Mouse (Mus musculus): ENCODE measurements around the gene Epn1. TPM values are rescaled to one million over a fixed set of nuclear protein-coding genes. Genes with fewer than 3 reads are reported as not detected.

Epn1 gene
- 62.4 and 66.5 TPM in 2 replicates for polyA plus RNA-seq (2015; fragmentation: Nextera tagmentation; extraction: Ambion mirVana)

DNA sequence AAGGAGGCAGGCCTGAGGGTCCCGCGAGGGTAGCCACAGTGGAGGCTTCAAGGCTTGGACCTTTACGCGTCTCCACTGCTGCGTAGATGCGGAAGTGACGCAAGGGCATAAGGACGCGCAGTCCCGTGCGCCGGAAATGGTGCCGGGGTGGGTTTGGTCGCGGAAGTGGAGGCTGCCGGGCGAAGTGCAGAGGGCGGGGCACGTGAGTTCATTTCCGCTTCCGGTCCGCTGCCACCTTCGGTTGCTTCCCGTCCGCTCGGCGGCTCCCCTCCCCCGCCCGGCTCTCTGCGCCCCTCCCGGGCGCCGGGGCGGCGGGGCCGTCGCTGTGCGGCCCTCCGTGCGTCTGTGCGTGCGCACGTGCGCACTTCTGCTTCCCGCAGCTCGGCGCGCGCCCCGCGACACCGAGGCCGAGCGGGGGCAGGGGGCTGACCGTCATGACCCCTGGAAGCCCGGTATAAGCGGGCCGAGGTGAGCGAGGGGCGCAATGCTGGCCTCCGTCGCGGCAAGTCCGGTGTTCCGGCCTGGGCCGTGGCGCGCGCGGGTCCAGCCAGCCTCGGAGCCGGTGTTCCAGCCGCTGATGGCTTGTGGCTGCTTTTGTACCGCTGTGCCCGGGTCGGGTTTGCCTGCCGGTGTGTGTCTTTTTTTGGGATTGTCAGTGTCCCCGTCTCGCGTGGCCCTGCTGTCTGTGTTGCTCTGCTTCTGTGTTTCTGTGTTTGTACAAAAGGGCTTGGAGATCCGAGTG, at the start of gene Epn1:
Epn1 (plus strand) TSS at position 226 of the 742 bp plus-strand sequence.
- Histone ChIP-seq H3K27me3 (replicated peaks) (no peaks in the 10 kb centered on the region), H3K4me2 (replicated peaks) (peak within 1 kb of the TSS; percentile 68), H3K9ac (peak within 1 kb of the TSS; percentile 99), H3K9me3 (no peaks in the 10 kb centered on the region), H3K36me3 (peaks cover 27% of the 10 kb centered on the region), H3K4me1 (replicated peaks) (peaks cover 8% of the 10 kb centered on the region), H3K27ac (peak within 1 kb of the TSS; percentile 95), H3K4me3 (replicated peaks) (peak within 1 kb of the TSS; percentile 99)
- under 1% methylated on average over 69 of the region's 81 CpGs for WGBS
- ATAC-seq = peak; percentile 96

DNA sequence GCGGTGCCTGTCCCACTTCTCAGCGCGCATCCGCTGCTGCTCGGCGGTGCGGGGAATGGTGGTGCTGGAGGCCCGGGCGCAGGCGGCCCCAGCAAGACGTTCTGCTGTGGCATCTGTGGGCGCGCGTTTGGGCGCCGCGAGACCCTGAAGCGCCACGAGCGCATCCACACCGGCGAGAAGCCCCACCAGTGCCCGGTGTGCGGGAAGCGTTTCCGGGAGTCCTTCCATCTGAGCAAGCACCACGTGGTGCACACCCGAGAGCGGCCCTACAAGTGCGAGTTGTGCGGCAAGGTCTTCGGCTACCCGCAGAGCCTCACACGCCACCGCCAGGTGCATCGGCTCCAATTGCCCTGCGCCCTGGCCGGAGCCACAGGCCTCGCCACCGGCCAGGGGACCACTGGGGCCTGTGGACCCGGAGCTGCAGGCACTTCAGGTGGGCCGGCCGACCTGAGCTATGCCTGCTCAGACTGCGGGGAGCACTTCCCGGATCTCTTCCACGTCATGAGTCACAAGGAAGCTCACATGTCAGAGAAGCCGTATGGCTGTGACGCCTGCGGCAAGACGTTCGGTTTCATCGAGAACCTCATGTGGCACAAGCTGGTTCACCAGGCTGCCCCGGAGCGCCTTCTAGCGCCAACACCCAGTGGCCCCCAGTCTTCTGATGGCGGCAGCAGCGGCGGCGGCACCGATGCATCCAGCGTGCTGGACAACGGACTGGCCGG, 49.3 kb upstream of the Epn1 start:
- H3K4me3 ChIP-seq (replicated peaks) = 0 out of 2 replicates have a peak overlapping the region, but pooled peaks have one; percentile 0
- H3K9me3 ChIP-seq = peaks cover 29% of the 10 kb centered on the region
- H3K27me3 ChIP-seq (replicated peaks) = no peaks in the 10 kb centered on the region
- no peaks in the 10 kb centered on the region for H3K4me1 ChIP-seq (replicated peaks)
- no peak overlapping the region for H3K4me2 ChIP-seq (replicated peaks)
- no peak overlapping the region for H3K9ac ChIP-seq
- H3K27ac ChIP-seq = no peak overlapping the region
- H3K36me3 ChIP-seq = peaks cover 82% of the 10 kb centered on the region
- ATAC-seq = no peak
- WGBS = 85% methylated on average over 63 of the region's 63 CpGs

DNA sequence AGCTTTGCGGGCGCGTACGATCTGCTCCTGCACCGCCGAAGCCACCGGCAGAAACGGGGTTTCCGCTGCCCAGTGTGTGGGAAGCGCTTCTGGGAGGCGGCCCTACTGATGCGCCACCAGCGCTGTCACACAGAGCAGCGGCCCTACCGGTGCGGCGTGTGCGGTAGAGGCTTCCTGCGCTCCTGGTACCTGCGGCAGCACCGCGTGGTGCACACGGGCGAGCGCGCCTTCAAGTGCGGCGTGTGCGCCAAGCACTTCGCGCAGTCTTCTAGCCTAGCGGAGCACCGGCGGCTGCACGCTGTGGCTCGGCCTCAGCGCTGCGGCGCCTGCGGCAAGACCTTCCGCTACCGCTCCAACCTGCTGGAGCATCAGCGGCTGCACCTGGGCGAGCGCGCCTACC, 48.5 kb upstream of the Epn1 start:
- Histone ChIP-seq H3K4me2 (replicated peaks) (no peak overlapping the region), H3K4me3 (replicated peaks) (no peak overlapping the region), H3K4me1 (replicated peaks) (no peaks in the 10 kb centered on the region), H3K27me3 (replicated peaks) (no peaks in the 10 kb centered on the region), H3K27ac (no peak overlapping the region), H3K36me3 (peaks cover 89% of the 10 kb centered on the region), H3K9me3 (peaks cover 29% of the 10 kb centered on the region), H3K9ac (no peak overlapping the region)
- no peak for ATAC-seq
- 85% methylated on average over 46 of the region's 46 CpGs for WGBS

DNA sequence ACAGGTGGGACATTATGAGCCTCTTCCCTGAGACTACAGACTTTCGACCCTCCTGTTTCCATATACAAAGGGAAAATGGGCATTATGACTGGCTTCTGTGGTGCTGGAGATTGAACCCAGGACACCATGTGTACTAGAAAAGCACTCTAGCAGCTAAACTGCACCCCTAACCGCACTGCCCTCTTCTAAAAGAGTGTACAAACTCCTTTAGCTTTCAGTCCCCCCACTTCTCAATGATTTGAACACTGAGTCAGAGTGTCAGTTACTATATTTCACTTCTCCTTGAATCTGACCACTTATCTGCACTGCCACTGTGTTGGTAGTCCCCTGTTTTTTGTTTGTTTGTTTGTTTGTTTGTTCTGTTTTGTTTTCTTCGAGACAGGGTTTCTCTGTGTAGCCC, 46.2 kb upstream of the Epn1 start, which contains the start of gene 4632433K11Rik:
4632433K11Rik (plus strand) TSS at position 301 of the 400 bp plus-strand sequence.
- Histone ChIP-seq H3K36me3 (peaks cover 71% of the 10 kb centered on the region), H3K4me1 (replicated peaks) (no peaks in the 10 kb centered on the region), H3K4me2 (replicated peaks) (no peak within 1 kb of the TSS), H3K27ac (no peak within 1 kb of the TSS), H3K9ac (no peak within 1 kb of the TSS), H3K27me3 (replicated peaks) (no peaks in the 10 kb centered on the region), H3K9me3 (peaks cover 29% of the 10 kb centered on the region), H3K4me3 (replicated peaks) (no peak within 1 kb of the TSS)
- WGBS = 92% methylated on average over 3 of the region's 3 CpGs
- ATAC-seq = no peak

DNA sequence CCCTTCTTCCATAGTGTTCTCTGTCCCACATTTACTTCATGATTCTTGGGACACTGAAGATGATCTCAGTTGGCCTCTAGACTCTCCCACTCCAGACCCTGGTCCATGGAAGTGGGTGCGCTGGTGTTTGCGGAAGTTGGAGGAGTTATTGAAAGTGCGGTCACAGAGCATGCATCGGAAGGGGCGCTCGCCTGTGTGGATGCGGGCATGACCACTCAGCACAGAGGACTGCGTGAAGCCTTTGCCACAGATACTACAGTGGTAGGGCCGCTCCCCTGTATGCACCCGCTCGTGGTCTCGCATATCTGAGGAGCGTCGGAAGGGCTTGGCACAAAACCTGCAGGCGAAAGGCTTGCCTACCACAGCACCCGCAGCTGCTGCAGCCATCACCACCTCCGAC, 44.4 kb upstream of the Epn1 start:
- 97% methylated on average over 17 of the region's 17 CpGs for WGBS
- Histone ChIP-seq H3K9ac (no peak overlapping the region), H3K9me3 (peaks cover 16% of the 10 kb centered on the region), H3K4me1 (replicated peaks) (no peaks in the 10 kb centered on the region), H3K4me2 (replicated peaks) (no peak overlapping the region), H3K36me3 (peaks cover 53% of the 10 kb centered on the region), H3K27ac (no peak overlapping the region), H3K4me3 (replicated peaks) (no peak overlapping the region), H3K27me3 (replicated peaks) (no peaks in the 10 kb centered on the region)
- ATAC-seq = no peak

- no peaks in the 10 kb centered on the region for H3K4me1 ChIP-seq (replicated peaks)
- no peak overlapping the region for H3K4me2 ChIP-seq (replicated peaks)
- WGBS = 95% methylated on average over 9 of the region's 9 CpGs
- ATAC-seq = no peak
- H3K9me3 ChIP-seq = peaks cover 11% of the 10 kb centered on the region
- H3K4me3 ChIP-seq (replicated peaks) = no peak overlapping the region
- peaks cover 48% of the 10 kb centered on the region for H3K36me3 ChIP-seq
- no peaks in the 10 kb centered on the region for H3K27me3 ChIP-seq (replicated peaks)
- H3K27ac ChIP-seq = no peak overlapping the region
- no peak overlapping the region for H3K9ac ChIP-seq
These were observed 43.9 kb upstream of the Epn1 start for GRCm38 (mm10) chr7:5036136-5036535.

DNA sequence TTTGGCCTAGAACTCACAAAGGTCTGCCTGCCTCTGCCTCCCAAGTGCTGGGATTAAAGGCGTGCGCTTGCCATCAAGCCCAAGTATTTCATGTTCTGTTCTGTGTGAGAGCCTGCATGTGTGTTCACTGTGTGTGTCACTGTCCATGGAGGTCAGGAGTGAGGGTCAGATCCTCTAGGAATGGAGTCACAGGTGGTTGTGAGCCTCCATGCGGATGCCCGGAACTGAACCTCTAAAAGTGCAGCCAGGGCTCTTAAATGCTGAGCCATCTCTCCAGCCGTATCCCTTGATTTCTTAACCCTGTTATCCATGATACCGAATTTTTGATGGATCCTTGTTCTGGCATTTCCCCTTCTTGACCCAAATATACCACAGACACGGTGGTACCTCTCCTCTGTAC, 43.0 kb upstream of the Epn1 start:
- Histone ChIP-seq H3K9me3 (peaks cover 2% of the 10 kb centered on the region; the same call in 1 of the 2 replicates), H3K27me3 (replicated peaks) (no peaks in the 10 kb centered on the region), H3K9ac (no peak overlapping the region), H3K27ac (no peak overlapping the region), H3K36me3 (peaks cover 39% of the 10 kb centered on the region), H3K4me1 (replicated peaks) (no peaks in the 10 kb centered on the region), H3K4me2 (replicated peaks) (no peak overlapping the region), H3K4me3 (replicated peaks) (no peak overlapping the region)
- no peak for ATAC-seq
- 89% methylated on average over 7 of the region's 7 CpGs for WGBS

DNA sequence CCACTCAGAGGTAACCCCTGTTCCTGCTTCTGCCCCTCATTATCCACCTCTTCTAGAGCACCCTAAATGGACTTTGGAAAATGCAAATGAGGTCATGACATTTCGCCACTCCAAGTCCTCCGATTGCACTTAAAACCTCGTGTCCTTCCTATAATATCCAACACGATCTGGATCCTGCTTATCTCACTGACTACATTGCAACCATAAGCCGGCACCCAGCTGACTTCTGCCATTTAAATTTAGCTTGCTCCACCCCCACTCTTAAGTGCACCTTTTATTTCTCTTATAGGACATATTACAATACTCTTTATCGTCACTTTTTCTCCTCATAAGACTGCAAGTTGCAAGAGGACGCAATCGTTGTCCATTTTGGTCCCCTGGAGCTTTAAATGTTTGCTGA, 42.6 kb upstream of the Epn1 start:
- H3K36me3 ChIP-seq = peaks cover 35% of the 10 kb centered on the region
- H3K4me1 ChIP-seq (replicated peaks) = no peaks in the 10 kb centered on the region
- H3K4me2 ChIP-seq (replicated peaks) = peak overlapping the region; percentile 65
- H3K9ac ChIP-seq = no peak overlapping the region
- WGBS = 85% methylated on average over 8 of the region's 8 CpGs
- ATAC-seq = no peak
- H3K27me3 ChIP-seq (replicated peaks) = no peaks in the 10 kb centered on the region
- peak overlapping the region; percentile 67; the same call in 1 of the 2 replicates for H3K4me3 ChIP-seq (replicated peaks)
- H3K27ac ChIP-seq = 0 out of 2 replicates have a peak overlapping the region, but pooled peaks have one; percentile 98
- no peaks in the 10 kb centered on the region for H3K9me3 ChIP-seq

GRCm38 (mm10) chr7:5038109-5038732, 41.8 kb upstream of the Epn1 start, which contains the start of gene Zfp784:
Gene Zfp784 (minus strand): TSS chr7:5038446.
- under 1% methylated on average over 48 of the region's 48 CpGs for WGBS
- Histone ChIP-seq H3K4me1 (replicated peaks) (no peaks in the 10 kb centered on the region), H3K36me3 (peaks cover 27% of the 10 kb centered on the region), H3K27ac (peak within 1 kb of the TSS; percentile 98), H3K9me3 (no peaks in the 10 kb centered on the region), H3K4me3 (replicated peaks) (peak within 1 kb of the TSS; percentile 67), H3K9ac (peak within 1 kb of the TSS; percentile 84), H3K4me2 (replicated peaks) (peak within 1 kb of the TSS; percentile 65), H3K27me3 (replicated peaks) (no peaks in the 10 kb centered on the region)
- ATAC-seq = peak; percentile 99

GRCm38 (mm10) chr7:5038940-5039339, 41.1 kb upstream of the Epn1 start:
- Histone ChIP-seq H3K9me3 (no peaks in the 10 kb centered on the region), H3K4me1 (replicated peaks) (no peaks in the 10 kb centered on the region), H3K9ac (0 out of 2 replicates have a peak overlapping the region, but pooled peaks have one; percentile 84), H3K27ac (peak overlapping the region; percentile 98), H3K4me3 (replicated peaks) (peak overlapping the region; percentile 67), H3K4me2 (replicated peaks) (peak overlapping the region; percentile 65), H3K36me3 (peaks cover 21% of the 10 kb centered on the region), H3K27me3 (replicated peaks) (no peaks in the 10 kb centered on the region)
- WGBS = 17% methylated on average over 5 of the region's 5 CpGs
- ATAC-seq = no peak

- H3K4me1 ChIP-seq (replicated peaks) = no peaks in the 10 kb centered on the region
- no peak overlapping the region for H3K4me3 ChIP-seq (replicated peaks)
- WGBS = 73% methylated on average over 2 of the region's 2 CpGs
- ATAC-seq = no peak
- no peak overlapping the region for H3K9ac ChIP-seq
- no peaks in the 10 kb centered on the region for H3K36me3 ChIP-seq
- no peaks in the 10 kb centered on the region for H3K9me3 ChIP-seq
- H3K4me2 ChIP-seq (replicated peaks) = no peak overlapping the region
- no peak overlapping the region for H3K27ac ChIP-seq
- H3K27me3 ChIP-seq (replicated peaks) = no peaks in the 10 kb centered on the region
These were observed 35.1 kb upstream of the Epn1 start for GRCm38 (mm10) chr7:5044981-5045380.

- Histone ChIP-seq H3K9me3 (no peaks in the 10 kb centered on the region), H3K9ac (no peak overlapping the region), H3K36me3 (no peaks in the 10 kb centered on the region), H3K27ac (no peak overlapping the region), H3K4me3 (replicated peaks) (no peak overlapping the region), H3K4me2 (replicated peaks) (no peak overlapping the region), H3K4me1 (replicated peaks) (peaks cover 6% of the 10 kb centered on the region; the same call in 1 of the 2 replicates), H3K27me3 (replicated peaks) (no peaks in the 10 kb centered on the region)
- WGBS = 69% methylated on average over 2 of the region's 2 CpGs
- ATAC-seq = no peak
These were observed 33.9 kb upstream of the Epn1 start for GRCm38 (mm10) chr7:5046112-5046511.
